Mouse (Mus musculus) spleen, postnatal 36 days (tissue): ENCODE results near the gene Zcchc18.
"Not testable (repeated sequence)": the region's sequence is repeated elsewhere in the genome, so short reads cannot be mapped to it uniquely, and the experiment has no call there.

Experiments
- DNase-seq, 2 experiments: peaks; one replicate each; pipeline ENCODE4 v3.0.0; 2022; ENCODE audit warnings: low spot score in 2 of 2, mixed read lengths in 1 of 2

Zcchc18 gene

DNA sequence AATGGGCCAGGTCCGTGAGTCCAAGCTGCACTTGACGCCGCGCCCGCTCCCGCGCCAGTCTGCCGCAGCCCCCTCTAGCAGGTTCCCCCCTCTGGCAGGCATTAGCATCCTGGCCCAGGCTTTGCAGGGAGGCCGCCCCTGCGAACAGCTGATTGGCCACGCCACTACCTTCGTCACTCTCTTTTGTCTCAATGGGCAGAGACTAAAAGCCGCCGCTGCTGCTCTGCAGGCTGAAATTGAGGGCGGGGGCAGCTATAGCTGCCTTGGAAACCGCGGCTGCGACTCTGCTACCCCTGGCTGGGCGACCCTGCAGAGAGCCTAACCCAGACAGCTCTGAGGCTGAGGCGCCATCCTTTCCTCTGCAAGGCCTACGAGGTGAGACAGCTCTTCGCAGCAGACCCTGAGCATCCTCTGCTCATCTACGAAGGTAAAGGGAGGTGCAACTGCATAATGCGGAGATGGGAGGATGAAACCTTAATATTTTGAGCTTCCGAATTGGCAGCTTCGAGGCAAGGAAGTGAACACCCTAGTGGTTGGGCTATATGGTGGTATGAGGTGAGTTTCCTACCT, at the start of gene Zcchc18:
Gene Zcchc18, plus strand, starts transcription at position 178 of the 570 bp plus-strand sequence.
- peak; percentile 77 to 82 for DNase-seq

DNA sequence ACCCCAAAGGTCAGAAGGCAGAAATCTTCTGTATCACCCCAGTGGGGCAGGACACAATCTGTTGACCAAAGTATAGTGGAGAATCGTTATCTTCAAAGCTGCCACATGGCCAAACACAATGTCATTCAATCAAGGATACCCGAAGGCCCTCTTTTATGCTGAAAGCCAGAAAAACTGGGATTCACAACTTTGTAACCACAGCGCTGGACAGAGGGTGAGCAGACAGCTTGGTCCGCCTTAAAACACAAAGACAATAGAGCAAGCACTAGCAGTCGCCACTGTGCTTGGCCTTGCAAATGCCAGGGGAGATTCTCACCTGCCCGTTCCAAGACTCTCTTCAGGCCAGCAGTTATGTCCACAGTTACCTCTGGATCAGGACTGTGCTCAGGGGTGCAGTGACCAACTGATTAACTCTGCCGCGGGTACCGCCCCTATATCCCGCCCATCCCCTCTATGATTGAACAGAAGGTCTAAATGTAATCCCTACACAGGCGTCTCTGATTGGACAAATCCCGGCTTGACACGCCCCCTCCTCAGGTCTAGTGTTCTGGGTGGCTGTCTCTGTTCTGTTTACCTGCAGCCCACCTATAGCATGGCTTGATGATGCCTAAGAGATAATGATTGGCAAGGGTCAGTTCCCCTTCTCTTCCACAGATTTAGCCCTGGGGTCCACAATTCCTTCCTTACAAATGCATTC, 35.2 kb upstream of the Zcchc18 start:
- DNase-seq: peak in 1 of 2 experiments; percentile 55

DNA sequence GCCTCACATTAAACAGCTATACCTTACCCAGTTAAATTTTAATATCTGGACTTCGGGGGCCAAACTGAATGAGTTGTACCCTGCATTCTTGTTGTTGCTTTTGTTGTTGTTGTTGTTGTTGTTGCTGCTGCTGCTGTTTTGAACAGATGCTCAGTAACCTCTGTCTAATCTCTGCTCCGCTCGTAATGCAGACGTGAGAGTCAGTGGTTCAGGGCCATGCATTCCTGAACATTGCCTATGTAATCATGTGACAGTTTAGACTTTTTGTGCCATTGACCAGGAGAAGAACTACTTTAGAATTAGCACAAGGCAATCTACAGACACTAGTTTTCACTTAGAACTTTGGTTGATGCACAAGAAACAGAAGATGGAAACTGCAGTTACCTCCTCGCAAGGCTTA, 34.7 kb upstream of the Zcchc18 start:
- not testable (repeated sequence) for DNase-seq

DNA sequence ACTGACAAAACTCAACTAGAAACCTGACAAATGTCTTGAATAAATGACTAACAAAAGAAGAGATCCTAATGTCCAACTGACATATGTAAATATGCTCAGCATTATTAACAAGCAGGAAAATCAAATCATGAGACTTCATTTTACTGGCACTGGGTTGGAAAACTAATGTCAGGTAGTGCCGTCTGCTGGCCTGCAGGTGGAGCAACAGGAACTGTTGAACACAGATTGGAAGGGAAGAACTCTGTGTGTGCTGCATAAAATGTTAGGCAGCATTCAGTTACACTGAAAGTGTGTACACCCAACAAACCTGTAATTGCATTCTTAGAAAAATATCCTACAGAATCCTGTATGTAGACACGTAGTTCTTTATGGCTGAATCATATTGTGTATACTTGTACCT, 33.3 kb upstream of the Zcchc18 start:
- no peak for DNase-seq

DNA sequence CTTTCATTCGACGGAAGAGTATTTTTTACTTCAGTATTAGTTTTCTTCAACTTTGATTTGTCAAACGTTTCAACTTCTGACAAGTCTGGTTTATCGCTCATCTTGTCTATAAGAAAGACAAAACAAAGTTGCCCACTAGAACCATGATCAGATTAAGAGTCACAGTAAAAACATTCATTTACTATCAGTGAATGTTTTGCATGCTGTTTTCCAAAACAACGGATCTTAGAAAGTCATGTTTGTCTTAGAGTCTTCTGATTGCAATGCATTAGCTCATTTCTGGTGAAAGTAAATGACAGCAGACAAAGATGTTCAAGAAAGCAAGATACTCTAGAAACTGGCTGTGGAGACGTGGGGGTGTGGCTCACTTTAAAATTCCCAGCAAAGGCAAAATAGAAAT, 17.6 kb upstream of the Zcchc18 start, which contains the start of gene Tmsb15b2:
Gene Tmsb15b2, minus strand, starts transcription at position 101 of the 400 bp plus-strand sequence.
- not testable (repeated sequence) for DNase-seq

DNA sequence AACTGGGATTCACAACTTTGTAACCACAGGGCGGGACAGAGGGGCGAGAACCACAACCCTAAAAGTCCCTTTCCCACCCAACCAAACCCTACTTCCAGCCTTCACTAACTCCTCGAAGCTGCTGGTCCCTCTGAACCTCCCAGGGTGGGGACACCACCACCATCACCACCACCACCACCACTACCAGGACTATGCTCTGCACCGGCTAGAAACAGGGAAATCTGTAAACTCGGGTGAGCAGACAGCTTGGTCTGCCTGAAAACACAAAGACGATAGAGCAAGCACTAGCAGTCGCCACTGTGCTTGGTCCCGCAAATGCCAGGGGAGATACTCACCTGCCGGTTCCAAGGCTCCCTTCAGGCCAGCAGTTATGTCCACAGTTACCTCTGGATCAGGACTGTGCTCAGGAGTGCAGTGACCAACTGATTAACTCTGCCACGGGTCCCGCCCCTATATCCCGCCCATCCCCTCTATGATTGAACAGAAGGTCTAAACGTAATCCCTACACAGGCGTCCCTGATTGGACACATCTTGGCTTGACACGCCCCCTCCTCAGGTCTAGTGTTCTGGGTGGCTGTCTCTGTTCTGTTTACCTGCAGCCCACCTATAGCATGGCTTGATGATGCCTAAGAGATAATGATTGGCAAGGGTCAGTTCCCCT, 16.4 kb upstream of the Zcchc18 start, which contains the start of the genes Tmsb15l and Tmsb15b1:
Gene Tmsb15l, minus strand, starts transcription at position 446 of the 661 bp plus-strand sequence.
Gene Tmsb15b1, minus strand, starts transcription at position 451 of the 661 bp plus-strand sequence.
- DNase-seq: peak; percentile 64 to 82

DNA sequence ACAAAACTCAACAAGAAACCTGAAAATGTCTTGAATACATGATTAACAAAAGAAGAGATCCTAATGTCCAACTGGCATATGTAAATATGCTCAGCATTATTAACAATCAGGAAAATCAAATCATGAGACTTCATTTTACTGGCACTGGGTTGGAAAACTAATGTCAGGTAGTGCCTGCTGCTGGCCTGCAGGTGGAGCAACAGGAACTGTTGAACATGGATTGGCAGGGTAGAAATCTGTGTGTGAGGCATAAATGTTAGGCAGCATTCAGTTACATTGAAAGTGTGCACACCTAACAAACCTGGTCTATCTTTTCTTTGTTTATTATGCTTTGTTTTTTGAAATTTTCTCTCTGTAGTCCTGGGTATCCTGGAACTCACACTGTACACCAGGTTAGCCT, 14.3 kb upstream of the Zcchc18 start:
- DNase-seq: no peak

DNA sequence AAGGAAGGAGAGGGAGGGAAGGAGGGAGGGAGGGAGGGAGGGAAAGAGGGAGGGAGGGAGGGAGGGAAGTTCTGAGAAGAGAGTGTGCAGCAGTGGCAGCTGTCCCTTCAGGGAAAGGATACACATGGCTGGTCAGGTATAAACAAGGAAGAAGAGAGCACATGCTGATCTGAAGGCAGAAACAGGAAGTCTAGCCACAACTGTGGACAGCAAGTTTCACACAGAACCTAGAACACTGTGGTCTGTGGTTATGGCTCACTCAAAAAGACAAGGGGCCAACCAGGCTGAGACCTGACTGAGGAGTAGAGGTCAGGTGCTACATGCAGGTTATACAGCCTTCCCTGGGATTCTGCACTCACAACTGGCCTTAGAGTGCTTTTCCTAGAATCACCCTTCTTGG, 6.9 kb upstream of the Zcchc18 start:
- peak; percentile 67 to 69 for DNase-seq

DNA sequence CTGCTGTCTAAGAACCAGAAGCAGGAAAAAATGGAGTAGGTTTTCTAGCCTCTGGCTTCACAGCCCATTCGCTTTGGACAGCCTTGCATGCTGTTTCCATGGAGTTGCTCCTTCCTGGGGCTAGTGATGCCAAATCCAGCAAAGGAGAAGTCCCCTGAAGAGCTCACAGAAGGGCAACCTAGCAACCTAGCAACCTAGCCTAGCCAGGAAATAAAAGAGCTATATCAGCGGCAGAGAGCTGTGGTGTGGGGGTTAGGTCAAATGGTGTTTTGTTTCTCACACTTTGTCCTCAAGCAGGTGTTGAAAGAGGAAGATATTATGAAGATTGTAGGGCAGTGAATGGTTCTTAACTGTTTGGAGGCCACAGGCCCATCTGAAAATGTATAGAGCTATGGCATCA, 1.7 kb upstream of the Zcchc18 start:
- DNase-seq: peak; percentile 40 to 52

DNA sequence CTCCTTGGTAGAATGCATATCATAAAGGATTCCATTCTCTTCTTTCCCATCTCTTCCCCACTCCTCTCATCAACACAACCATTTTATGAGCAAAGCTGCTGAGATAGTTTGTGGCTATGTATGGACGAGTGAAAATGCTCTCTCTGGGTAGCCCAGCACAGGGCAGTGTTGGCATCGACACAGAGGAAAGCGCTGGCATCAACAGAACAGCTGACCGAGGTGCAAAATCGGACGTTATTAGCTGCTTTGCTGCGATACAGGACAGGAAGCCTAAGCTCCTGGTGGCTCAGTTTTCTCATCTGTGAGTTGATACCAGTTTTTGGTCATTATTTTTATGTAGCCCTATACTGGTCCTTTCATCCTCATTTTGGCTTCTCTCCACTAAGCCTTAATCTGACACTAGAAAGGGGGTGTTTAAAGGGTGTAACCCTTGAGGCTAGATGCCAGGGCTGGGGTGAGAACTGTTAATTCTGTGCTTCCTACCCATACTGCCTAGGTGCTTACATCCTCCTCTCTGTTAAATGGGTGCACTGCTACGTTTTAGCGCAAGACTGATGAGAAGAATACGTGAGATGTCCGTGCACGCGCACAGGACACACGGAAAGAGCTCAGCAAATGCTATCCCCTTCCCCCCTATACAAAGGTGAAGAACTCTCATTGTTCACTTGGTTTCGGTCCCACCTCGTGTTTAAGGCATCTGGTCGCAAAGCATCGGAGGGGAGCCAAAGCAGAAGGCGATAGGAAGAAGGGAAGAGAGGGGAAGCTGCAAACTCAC, 577 bp upstream of the Zcchc18 start:
- peak in 1 of 2 experiments; percentile 9 for DNase-seq

DNA sequence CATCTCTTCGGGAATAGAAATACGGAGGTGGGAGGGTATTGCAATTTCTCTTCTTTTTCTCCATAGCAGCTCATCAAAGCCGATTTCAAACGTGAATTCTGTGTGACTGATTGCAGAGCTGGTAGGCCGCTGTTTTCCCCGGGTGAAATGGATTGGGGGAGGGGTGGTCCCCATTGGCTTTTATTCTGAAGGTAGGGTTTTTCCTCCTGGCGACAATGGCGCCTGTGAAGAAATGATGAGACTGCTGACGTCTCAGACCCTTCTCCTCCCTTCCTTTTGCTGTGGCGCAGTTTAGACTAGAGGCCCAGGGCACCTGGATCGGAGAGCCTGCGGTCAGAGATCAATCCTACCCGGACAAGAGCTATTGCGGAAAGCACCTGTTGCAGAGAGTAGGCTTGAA, 686 bp downstream of the Zcchc18 start:
- no peak for DNase-seq

DNA sequence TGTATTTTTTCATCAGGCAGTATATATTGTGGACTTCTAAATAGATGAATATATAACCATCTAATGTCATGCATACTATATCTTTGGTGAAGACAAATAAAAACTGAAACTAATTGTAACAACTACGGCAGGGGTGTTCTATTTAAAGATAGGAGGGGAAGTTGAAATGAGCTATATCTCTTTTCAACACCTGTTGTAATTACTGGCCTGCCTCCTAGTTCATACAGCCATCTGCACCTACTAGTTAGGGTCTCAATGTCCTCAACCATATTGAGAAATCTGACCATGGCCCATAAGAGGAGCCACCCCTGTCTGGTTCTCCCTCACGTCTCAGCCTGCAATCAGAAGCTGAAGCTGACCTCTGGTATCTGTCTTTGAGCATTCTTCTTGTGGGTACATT, 3.3 kb downstream of the Zcchc18 start:
- DNase-seq: no peak

DNA sequence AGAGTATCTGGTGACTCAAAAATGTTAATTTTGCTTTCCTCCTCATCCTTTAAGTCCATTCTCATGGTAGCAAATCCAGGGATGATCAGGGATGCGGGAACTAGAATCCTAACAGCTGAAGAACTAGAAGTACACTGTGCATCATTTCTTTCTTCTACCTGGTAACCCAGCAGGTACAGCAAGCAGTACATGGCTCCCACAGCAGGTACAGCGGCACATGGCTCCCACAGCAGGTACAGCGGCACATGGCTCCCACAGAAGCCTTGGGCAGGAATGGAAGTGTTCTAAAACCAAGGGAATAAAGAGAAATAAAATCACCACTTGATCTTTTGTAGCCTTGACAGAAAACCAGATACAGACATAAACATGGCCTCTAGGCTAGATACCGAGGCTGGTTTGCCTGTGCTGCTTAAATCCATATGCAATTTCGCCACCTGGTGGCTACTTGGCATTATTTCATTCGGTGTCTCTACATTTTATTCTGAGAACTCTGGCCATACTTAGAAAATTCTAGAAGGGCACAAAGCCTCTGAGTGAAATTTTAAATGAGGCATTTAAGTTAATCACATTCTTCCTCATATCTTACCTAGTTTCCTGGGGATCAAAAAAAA, 22.2 kb downstream of the Zcchc18 start:
- DNase-seq: peak; percentile 41 to 47

DNA sequence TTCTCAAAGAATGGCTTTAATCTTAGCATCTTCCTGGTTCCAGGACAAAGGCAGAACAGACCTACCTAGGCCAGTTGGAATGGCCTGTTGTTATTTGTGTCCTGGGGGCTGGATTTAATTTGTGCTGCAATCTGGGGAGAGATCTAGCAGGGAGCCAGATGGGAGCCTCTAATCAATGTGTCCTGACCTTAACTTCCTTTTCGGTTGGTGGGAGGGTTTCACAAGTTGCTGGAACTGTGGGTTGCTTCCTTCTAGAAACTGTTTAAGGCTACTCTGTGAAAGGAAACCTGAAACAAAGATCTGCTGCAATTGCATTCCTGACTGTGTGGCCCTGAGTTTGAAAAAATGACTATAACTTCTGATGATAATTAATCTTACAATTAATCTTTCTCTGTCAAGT, 24.7 kb downstream of the Zcchc18 start:
- DNase-seq: no peak

DNA sequence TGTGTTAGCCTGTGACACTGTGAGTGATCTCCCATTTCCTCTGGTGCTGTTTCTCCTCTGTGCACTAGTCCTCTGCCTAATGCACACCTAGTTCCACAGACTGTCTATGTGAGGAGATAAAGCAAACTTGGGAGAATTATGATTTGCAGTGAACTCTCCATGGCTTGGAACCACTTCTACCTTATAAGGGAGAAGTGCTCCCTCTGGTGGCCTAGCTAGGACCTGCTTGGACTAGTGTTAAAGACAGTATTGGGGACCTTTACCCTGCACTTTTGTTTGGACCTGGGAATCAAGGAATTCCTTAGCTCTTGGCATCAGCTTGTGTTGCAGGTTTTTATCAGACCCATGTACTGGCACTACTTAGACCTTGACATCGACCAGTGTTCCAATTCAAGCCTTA, 26.4 kb downstream of the Zcchc18 start:
- DNase-seq: peak; percentile 30 to 38

DNA sequence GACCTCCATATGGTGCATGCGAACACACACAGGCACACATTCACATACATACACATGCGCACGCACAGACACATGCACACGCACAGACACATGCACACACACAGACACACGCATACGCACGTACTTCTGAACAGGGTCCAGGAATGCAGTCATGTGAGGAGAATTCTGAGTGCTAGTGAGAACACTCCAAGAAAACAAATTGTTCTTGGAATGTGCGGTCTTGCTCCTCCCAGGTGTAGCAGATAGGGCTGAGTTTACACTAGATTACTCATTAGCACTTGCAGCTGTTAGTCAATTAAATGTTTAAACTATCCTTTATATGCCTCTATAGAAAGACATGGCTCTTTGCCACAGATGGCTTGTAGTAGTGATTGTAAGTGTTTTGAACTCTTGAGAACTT, 38.0 kb downstream of the Zcchc18 start:
- no peak for DNase-seq

DNA sequence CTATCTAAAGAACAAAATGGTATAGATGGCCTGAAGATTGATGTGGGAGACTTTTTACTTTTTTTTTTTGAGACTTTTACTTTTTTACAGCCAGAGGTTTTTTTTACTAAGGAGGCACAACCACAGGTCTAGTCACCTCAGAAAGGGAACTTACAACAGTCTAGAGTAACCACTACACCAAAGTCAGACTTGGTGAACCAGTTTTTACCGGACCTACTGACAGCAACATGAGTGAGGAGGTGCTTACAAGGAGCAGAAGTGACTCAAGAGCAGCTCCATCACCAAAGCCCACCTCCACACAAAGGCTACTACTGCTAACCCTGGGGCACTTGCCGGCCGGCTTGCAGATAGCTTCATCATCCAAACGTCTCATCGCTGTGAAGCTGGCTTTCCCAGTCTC, 38.8 kb downstream of the Zcchc18 start:
- no peak for DNase-seq

DNA sequence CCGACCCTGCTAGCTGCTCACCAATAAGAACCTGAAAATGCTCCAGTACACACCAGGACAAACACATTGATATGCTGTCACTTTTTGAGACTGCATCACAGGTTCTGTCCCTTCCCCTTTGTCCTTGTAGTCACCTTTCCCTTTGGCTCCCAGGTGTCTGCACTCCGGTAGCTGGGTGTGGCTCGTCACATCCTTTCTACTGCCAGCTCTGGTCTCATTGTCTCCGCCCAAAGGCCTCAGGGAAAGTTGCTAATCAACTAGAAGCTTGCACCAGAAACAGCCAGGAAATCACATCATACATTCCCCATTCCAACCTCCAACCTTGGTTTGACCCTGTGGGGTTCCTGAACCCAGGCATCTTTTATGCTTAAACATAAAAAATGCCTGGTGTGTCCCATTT, 41.4 kb downstream of the Zcchc18 start:
- DNase-seq: no peak

DNA sequence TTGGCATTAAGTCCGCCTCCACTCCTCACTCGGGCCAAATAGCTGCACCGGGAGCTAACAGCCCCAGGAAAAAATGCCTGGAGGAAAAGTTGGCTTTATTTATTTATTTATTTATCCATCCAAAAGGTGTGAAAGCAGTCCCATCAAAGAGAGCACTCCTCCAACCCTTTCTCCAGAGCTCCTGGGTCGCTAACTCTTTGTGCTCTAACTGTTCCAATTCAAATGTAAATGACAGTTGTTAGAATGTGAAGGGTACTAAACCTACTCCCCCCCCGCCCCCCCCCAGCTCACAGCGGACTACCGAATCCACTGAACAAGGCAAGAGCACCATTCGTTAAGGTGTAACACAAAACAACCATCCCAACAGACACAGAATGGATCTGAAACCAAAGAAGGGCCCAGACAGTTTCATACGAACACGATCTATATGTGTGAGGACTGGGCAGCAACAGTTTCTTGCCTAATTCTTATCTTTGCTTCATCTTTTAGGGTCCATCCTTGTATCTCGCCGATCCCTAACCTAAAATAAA, 44.6 kb downstream of the Zcchc18 start:
- DNase-seq: no peak

DNA sequence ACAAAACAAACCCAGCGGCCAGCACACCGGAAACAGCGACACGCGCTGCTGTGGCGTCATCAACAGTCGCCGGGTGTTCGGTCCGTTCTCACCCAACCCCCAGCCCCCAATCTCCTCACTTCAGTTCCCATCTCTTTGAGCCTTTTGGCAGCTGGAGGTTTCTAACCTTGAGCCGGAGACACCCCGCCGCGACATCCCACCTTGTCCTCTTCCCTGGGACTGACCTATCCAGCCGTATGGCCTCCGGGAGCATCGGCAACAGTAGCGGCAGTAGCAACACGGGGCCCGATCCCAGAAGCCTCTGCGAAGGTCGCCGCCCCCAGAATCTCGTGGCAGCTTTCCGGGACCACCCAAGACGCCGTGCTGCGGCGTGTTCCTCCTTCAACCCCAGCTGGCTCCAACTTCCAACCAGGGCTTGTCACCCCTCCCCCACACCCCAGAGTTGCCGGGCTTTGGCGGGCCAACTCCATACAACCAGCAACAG, 45.1 kb downstream of the Zcchc18 start, which contains the start of gene Slc25a53:
Gene Slc25a53, minus strand, starts transcription at position 303 of the 484 bp plus-strand sequence.
- peak; percentile 71 to 72 for DNase-seq

DNA sequence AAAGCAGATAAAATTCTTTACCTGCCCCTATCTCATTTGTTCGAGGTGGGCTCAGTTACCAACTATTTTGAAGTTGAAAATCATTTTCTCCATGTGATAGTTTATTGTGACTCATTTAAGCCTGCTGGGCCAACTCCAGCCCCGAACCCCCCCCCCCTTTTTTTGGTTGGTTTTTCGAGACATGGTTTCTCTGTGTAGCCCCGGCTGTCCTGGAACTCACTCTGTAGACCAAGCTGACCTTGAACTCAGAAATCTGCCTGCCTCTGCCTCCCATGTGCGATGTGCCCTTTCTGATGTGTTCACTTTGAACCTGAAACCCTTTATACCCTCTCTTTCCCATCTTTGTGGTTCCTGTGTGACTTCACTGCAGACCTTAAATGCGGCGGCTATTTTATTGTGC, 45.5 kb downstream of the Zcchc18 start:
- DNase-seq: no peak
